Mouse (Mus musculus): ENCODE measurements around the gene Iscu. TPM values are rescaled to one million over a fixed set of nuclear protein-coding genes. Genes with fewer than 3 reads are reported as not detected.

Iscu gene
- polyA plus RNA-seq, 1 experiment from 2014 or later = 166 TPM

- Histone ChIP-seq H3K9me3 (ENCODE audit: control insufficient read depth, low read length) (no peaks in the 10 kb centered on the region), H3K27ac (replicated peaks) (no peak overlapping the region), H3K4me3 (ENCODE audit: low read depth, low read length) (no peak overlapping the region), H3K27me3 (ENCODE audit: control insufficient read depth, insufficient read depth, low read length) (no peaks in the 10 kb centered on the region), H3K4me1 (replicated peaks; ENCODE audit: control insufficient read depth, insufficient read depth) (no peaks in the 10 kb centered on the region; the same call in 1 of the 2 replicates), H3K36me3 (ENCODE audit: control insufficient read depth, insufficient read depth, low read length) (no peaks in the 10 kb centered on the region), H3K4me2 (replicated peaks; ENCODE audit: low read depth) (no peak overlapping the region), H3K9ac (ENCODE audit: low read length) (no peak overlapping the region)
- DNase-seq (ENCODE audit: low spot score) (no peak), ATAC-seq (ENCODE audit: low FRiP score, low TSS enrichment) (no peak)
- TF ChIP-seq EP300 (optimal IDR thresholded peaks at IDR 0.05) (no peak), CTCF (IDR thresholded peaks at IDR 0.05; ENCODE audit: low read depth) (peak; percentile 41)
- WGBS = 65% methylated on average over 7 of the region's 7 CpGs
Observed at GRCm38 (mm10) chr5:113804395-113804966, 31.9 kb downstream of the Iscu start.

DNA sequence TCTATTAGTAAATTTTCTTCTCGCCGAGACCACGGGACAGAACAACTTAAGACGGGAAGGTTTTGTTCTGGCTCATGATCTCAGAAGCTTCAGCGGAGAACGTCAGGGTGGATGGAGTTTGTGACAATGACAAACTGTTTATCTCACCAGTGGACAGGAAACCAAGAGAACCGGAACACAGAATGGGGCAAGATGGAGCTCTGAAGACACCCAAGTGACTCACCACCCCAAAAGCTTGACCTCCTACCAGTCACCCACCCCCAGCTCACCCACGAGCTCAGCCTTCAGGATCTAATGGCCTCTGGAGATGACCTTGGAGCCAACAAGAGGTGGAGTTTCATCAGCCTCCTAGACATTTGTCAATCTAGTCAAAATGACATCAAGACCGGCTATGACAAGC lies 32.8 kb downstream of the Iscu start:
- H3K4me2 ChIP-seq (replicated peaks; ENCODE audit: low read depth) = no peak overlapping the region
- no peaks in the 10 kb centered on the region for H3K36me3 ChIP-seq (ENCODE audit: control insufficient read depth, insufficient read depth, low read length)
- H3K9me3 ChIP-seq (ENCODE audit: control insufficient read depth, low read length) = no peaks in the 10 kb centered on the region
- DNase-seq (ENCODE audit: low spot score) = no peak
- H3K4me1 ChIP-seq (replicated peaks; ENCODE audit: control insufficient read depth, insufficient read depth) = no peaks in the 10 kb centered on the region; the same call in 1 of the 2 replicates
- no peak overlapping the region for H3K9ac ChIP-seq (ENCODE audit: low read length)
- no peaks in the 10 kb centered on the region for H3K27me3 ChIP-seq (ENCODE audit: control insufficient read depth, insufficient read depth, low read length)
- 76% methylated on average over 9 of the region's 9 CpGs for WGBS
- TF ChIP-seq CTCF (IDR thresholded peaks at IDR 0.05; ENCODE audit: low read depth) = no peak
- no peak for TF ChIP-seq EP300 (optimal IDR thresholded peaks at IDR 0.05)
- H3K27ac ChIP-seq (replicated peaks) = no peak overlapping the region
- no peak overlapping the region for H3K4me3 ChIP-seq (ENCODE audit: low read depth, low read length)
- no peak for ATAC-seq (ENCODE audit: low FRiP score, low TSS enrichment)

- no peaks in the 10 kb centered on the region for H3K9me3 ChIP-seq (ENCODE audit: control insufficient read depth, low read length)
- ATAC-seq (ENCODE audit: low FRiP score, low TSS enrichment) (peak; percentile 30; the same call in 1 of the 2 replicates), DNase-seq (ENCODE audit: low spot score) (no peak)
- no peak overlapping the region for H3K4me3 ChIP-seq (ENCODE audit: low read depth, low read length)
- TF ChIP-seq EP300 (optimal IDR thresholded peaks at IDR 0.05) = no peak
- no peak for TF ChIP-seq CTCF (IDR thresholded peaks at IDR 0.05; ENCODE audit: low read depth)
- no peaks in the 10 kb centered on the region for H3K36me3 ChIP-seq (ENCODE audit: control insufficient read depth, insufficient read depth, low read length)
- H3K9ac ChIP-seq (ENCODE audit: low read length) = no peak overlapping the region
- H3K27ac ChIP-seq (replicated peaks) = no peak overlapping the region
- no peaks in the 10 kb centered on the region; the same call in 1 of the 2 replicates for H3K4me1 ChIP-seq (replicated peaks; ENCODE audit: control insufficient read depth, insufficient read depth)
- no peak overlapping the region for H3K4me2 ChIP-seq (replicated peaks; ENCODE audit: low read depth)
- 5% methylated on average over 10 of the region's 10 CpGs for WGBS
- H3K27me3 ChIP-seq (ENCODE audit: control insufficient read depth, insufficient read depth, low read length) = no peaks in the 10 kb centered on the region
Observed at GRCm38 (mm10) chr5:113806414-113806813, 33.9 kb downstream of the Iscu start.

DNA sequence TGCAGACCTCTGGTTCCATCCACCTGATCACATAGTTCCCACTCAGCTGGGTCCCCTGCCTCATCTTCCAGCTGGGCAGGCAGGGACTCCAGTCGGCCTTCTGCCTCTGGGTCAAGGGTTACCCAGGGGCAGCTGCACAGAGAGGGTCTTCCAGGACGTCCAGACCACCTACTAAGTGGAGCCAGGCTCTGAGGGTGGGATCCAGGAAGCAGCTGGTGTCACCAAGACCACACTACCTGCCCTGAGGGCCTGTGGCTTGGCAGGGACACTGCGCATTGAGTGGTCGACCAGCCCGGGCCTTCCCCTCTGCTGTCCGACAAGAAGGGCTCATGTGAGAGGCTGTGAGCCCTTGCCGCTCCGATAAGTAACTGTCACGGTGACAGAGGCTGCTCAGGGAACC lies 35.2 kb downstream of the Iscu start:
- no peak for TF ChIP-seq EP300 (optimal IDR thresholded peaks at IDR 0.05)
- no peak for TF ChIP-seq CTCF (IDR thresholded peaks at IDR 0.05; ENCODE audit: low read depth)
- Histone ChIP-seq H3K4me2 (replicated peaks; ENCODE audit: low read depth) (no peak overlapping the region), H3K27me3 (ENCODE audit: control insufficient read depth, insufficient read depth, low read length) (no peaks in the 10 kb centered on the region), H3K36me3 (ENCODE audit: control insufficient read depth, insufficient read depth, low read length) (no peaks in the 10 kb centered on the region), H3K27ac (replicated peaks) (no peak overlapping the region), H3K4me1 (replicated peaks; ENCODE audit: control insufficient read depth, insufficient read depth) (no peaks in the 10 kb centered on the region; the same call in 1 of the 2 replicates), H3K4me3 (ENCODE audit: low read depth, low read length) (no peak overlapping the region), H3K9me3 (ENCODE audit: control insufficient read depth, low read length) (no peaks in the 10 kb centered on the region), H3K9ac (ENCODE audit: low read length) (no peak overlapping the region)
- ATAC-seq (ENCODE audit: low FRiP score, low TSS enrichment) = no peak
- WGBS = 59% methylated on average over 9 of the region's 9 CpGs
- no peak for DNase-seq (ENCODE audit: low spot score)

GRCm38 (mm10) chr5:113808177-113808576 lies 35.6 kb downstream of the Iscu start:
- peak; percentile 57; the same call in 1 of the 2 replicates for ATAC-seq (ENCODE audit: low FRiP score, low TSS enrichment)
- no peaks in the 10 kb centered on the region; the same call in 1 of the 2 replicates for H3K4me1 ChIP-seq (replicated peaks; ENCODE audit: control insufficient read depth, insufficient read depth)
- WGBS = 51% methylated on average over 2 of the region's 2 CpGs
- H3K9me3 ChIP-seq (ENCODE audit: control insufficient read depth, low read length) = no peaks in the 10 kb centered on the region
- no peak overlapping the region for H3K4me3 ChIP-seq (ENCODE audit: low read depth, low read length)
- DNase-seq (ENCODE audit: low spot score) = no peak
- H3K27ac ChIP-seq (replicated peaks) = no peak overlapping the region
- no peak overlapping the region for H3K9ac ChIP-seq (ENCODE audit: low read length)
- H3K27me3 ChIP-seq (ENCODE audit: control insufficient read depth, insufficient read depth, low read length) = no peaks in the 10 kb centered on the region
- H3K36me3 ChIP-seq (ENCODE audit: control insufficient read depth, insufficient read depth, low read length) = no peaks in the 10 kb centered on the region
- TF ChIP-seq EP300 (optimal IDR thresholded peaks at IDR 0.05) (no peak), CTCF (IDR thresholded peaks at IDR 0.05; ENCODE audit: low read depth) (no peak)
- no peak overlapping the region for H3K4me2 ChIP-seq (replicated peaks; ENCODE audit: low read depth)

GRCm38 (mm10) chr5:113810111-113810510 lies 37.6 kb downstream of the Iscu start:
- 94% methylated on average over 4 of the region's 4 CpGs for WGBS
- ATAC-seq (ENCODE audit: low FRiP score, low TSS enrichment) = no peak
- H3K4me1 ChIP-seq (replicated peaks; ENCODE audit: control insufficient read depth, insufficient read depth) = no peaks in the 10 kb centered on the region; the same call in 1 of the 2 replicates

More at GRCm38 (mm10) chr5:113810111-113810510, 37.6 kb downstream of the Iscu start:
- Histone ChIP-seq H3K36me3 (ENCODE audit: control insufficient read depth, insufficient read depth, low read length) (no peaks in the 10 kb centered on the region), H3K4me3 (ENCODE audit: low read depth, low read length) (no peak overlapping the region), H3K9ac (ENCODE audit: low read length) (no peak overlapping the region), H3K27ac (replicated peaks) (no peak overlapping the region), H3K9me3 (ENCODE audit: control insufficient read depth, low read length) (no peaks in the 10 kb centered on the region), H3K4me2 (replicated peaks; ENCODE audit: low read depth) (no peak overlapping the region), H3K27me3 (ENCODE audit: control insufficient read depth, insufficient read depth, low read length) (no peaks in the 10 kb centered on the region)
- no peak for TF ChIP-seq CTCF (IDR thresholded peaks at IDR 0.05; ENCODE audit: low read depth)
- TF ChIP-seq EP300 (optimal IDR thresholded peaks at IDR 0.05) = no peak
- no peak for DNase-seq (ENCODE audit: low spot score)

Data from stomach, postnatal 0 days (tissue).